Mouse (Mus musculus): ENCODE measurements at regions not wholly inside any gene's neighbourhood (a gene's known extent, or its start where the extent isn't known, plus 50 kb on each side); places are given as distances from the start of the nearest gene placed in this dataset.
"Not testable (repeated sequence)": the region's sequence is repeated elsewhere in the genome, so short reads cannot be mapped to it uniquely, and the experiment has no call there.

DNA sequence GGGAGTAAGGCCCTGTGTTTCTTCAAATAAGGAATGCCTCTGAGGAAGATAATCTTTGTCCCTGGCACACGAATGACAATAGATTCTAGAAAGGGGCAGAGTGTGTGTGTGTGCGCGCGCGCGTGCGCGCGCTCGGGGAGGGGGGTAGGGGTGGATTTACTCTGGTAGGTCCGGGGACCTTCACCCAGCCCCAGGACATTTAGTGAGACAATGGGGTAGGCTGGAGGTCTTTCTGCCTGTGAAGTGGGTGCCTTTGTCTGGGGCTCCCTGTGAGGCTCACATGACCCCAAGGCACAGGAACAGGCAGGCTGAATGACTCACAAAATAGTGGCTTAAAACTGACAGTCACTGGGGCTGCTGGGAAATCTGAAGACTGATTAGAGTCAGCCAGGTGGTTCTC is 139.1 kb upstream of the Bcor start:
- Histone ChIP-seq H3K4me1 (0 out of 2 replicates have a peak, but pooled peaks cover 2% of the 10 kb centered on the region), H3K9ac (no peak overlapping the region), H3K27me3 (peaks cover 14% of the 10 kb centered on the region), H3K36me3 (no peaks in the 10 kb centered on the region), H3K9me3 (replicated peaks) (no peaks in the 10 kb centered on the region), H3K4me3 (no peak overlapping the region), H3K27ac (no peak overlapping the region), H3K4me2 (replicated peaks) (no peak overlapping the region)
- no peak for ATAC-seq (ENCODE audit: low FRiP score)
- 78% methylated on average over 11 of the region's 11 CpGs for WGBS

DNA sequence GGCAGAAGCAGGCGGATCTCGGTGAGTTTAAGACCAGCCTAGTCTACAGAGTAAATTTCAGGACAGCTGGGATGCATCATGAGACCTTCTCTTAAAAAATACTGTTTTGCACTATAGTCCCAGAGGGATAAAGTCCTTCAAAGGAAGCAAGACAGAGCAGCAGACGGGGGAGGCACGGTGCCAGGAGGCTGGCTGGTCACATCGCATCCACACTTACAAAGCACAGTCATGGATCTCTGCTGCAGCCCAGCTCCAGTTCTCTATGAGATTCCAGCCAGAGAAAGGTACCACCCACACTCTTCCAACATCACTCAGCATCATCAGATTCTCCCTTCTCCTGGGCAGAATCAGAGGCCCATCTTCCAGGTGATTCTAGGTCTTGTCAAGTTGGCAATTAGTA is 144.5 kb upstream of the Bcor start:
- H3K27ac ChIP-seq: no peak overlapping the region
- no peaks in the 10 kb centered on the region for H3K36me3 ChIP-seq
- ATAC-seq (ENCODE audit: low FRiP score): no peak
- H3K4me2 ChIP-seq (replicated peaks): no peak overlapping the region
- H3K9me3 ChIP-seq (replicated peaks): no peaks in the 10 kb centered on the region
- no peaks in the 10 kb centered on the region for H3K4me1 ChIP-seq
- H3K9ac ChIP-seq: no peak overlapping the region
- no peak overlapping the region for H3K4me3 ChIP-seq
- 76% methylated on average over 5 of the region's 5 CpGs for WGBS
- peaks cover 8% of the 10 kb centered on the region; the same call in 1 of the 2 replicates for H3K27me3 ChIP-seq

DNA sequence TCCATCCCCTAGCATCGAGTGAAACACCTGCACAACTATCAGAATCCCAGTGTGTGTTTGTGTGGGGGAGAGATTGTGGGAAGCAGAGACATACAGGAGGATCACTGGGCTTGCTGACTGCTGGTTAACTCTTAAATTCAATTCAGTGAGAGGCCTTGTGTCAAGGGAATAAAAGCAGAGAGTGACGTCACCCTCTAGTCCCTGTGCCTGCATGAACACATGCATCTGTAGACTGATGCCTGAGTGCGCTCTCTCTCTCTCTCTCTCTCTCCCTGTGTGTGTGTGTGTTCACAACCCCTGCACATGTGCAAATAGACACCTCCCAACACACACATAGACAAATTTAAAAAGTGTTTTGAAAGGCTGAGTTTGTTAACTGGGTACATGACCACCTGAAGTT is 146.8 kb upstream of the Bcor start:
- Histone ChIP-seq H3K4me2 (replicated peaks) (no peak overlapping the region), H3K27me3 (peaks cover 11% of the 10 kb centered on the region; the same call in 1 of the 2 replicates), H3K4me3 (no peak overlapping the region), H3K27ac (no peak overlapping the region), H3K9ac (no peak overlapping the region), H3K36me3 (no peaks in the 10 kb centered on the region), H3K4me1 (no peaks in the 10 kb centered on the region), H3K9me3 (replicated peaks) (no peaks in the 10 kb centered on the region)
- WGBS: 73% methylated on average over 3 of the region's 3 CpGs
- ATAC-seq (ENCODE audit: low FRiP score): no peak

DNA sequence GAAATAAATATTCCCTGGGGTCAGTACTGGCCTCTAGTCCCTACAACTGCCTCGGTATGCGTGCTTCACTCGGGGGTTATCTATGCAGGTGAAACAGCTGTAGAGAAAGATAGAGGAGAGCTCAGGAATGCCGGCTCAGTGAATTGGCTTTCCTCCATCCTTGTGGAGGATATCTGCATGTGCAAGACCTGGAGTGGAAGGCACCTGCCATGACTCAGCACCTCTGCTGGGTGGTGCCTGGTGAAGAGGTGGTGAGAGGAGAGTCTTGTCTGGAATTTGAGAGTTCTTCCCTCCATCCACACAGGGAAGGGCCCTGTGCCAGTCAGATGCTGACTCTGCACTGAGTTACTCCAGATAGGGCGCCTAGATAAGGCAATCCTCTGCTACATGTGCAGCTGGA is 152.4 kb upstream of the Bcor start:
- Histone ChIP-seq H3K36me3 (no peaks in the 10 kb centered on the region), H3K4me3 (no peak overlapping the region), H3K9ac (no peak overlapping the region), H3K27ac (no peak overlapping the region), H3K4me2 (replicated peaks) (no peak overlapping the region), H3K4me1 (no peaks in the 10 kb centered on the region), H3K27me3 (0 out of 2 replicates have a peak, but pooled peaks cover 2% of the 10 kb centered on the region), H3K9me3 (replicated peaks) (no peaks in the 10 kb centered on the region)
- ATAC-seq (ENCODE audit: low FRiP score): no peak
- WGBS: 85% methylated on average over 5 of the region's 5 CpGs

DNA sequence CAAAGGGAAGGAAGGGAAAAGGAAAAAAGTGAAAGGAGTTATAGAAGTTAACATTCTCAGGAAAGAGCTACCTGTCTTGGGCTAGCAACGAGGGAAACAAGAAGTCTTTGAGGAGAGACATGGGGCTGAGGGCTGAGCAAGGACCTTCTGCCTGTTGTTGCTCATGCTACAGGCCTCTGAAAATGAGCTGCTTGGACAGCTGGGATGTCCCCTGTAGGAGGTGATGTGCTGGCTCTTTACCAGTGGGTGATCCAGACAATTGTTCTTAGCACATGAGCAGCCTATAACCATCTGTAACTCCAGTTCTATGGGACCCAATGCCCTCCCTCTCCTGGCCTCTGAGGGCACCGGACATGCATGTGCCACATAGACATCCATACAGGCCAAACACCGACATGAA is 155.5 kb upstream of the Bcor start:
- WGBS: 83% methylated on average over 3 of the region's 3 CpGs
- Histone ChIP-seq H3K9me3 (replicated peaks) (no peaks in the 10 kb centered on the region), H3K4me2 (replicated peaks) (no peak overlapping the region), H3K36me3 (no peaks in the 10 kb centered on the region), H3K4me1 (no peaks in the 10 kb centered on the region), H3K27ac (no peak overlapping the region), H3K9ac (no peak overlapping the region), H3K4me3 (no peak overlapping the region), H3K27me3 (0 out of 2 replicates have a peak, but pooled peaks cover 5% of the 10 kb centered on the region)
- ATAC-seq (ENCODE audit: low FRiP score): no peak

DNA sequence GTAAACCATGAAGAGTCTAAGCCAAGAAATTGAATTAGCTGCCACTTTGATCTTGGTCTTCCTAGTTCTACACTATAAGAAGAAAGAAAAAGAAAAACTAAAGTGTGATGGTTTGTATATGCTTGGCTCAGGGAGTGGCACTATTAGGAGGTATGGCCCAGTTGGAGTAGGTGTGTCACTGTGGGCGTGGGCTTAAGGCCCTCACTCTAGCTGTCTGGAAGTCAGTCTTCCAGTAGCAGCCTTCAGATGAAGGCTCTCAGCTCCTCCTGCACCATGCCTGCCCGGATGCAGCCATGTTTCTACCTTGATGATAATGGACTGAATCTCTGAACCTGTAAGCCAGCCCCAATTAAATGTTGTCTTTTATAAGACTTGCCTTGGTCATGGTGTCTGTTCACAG is 157.3 kb upstream of the Bcor start:
- not testable (repeated sequence) for H3K9ac ChIP-seq; H3K4me3 ChIP-seq; H3K27ac ChIP-seq; H3K4me1 ChIP-seq; H3K36me3 ChIP-seq; H3K27me3 ChIP-seq; H3K9me3 ChIP-seq (replicated peaks); ATAC-seq (ENCODE audit: low FRiP score); H3K4me2 ChIP-seq (replicated peaks)
- WGBS: 89% methylated on average over 2 of the region's 2 CpGs

DNA sequence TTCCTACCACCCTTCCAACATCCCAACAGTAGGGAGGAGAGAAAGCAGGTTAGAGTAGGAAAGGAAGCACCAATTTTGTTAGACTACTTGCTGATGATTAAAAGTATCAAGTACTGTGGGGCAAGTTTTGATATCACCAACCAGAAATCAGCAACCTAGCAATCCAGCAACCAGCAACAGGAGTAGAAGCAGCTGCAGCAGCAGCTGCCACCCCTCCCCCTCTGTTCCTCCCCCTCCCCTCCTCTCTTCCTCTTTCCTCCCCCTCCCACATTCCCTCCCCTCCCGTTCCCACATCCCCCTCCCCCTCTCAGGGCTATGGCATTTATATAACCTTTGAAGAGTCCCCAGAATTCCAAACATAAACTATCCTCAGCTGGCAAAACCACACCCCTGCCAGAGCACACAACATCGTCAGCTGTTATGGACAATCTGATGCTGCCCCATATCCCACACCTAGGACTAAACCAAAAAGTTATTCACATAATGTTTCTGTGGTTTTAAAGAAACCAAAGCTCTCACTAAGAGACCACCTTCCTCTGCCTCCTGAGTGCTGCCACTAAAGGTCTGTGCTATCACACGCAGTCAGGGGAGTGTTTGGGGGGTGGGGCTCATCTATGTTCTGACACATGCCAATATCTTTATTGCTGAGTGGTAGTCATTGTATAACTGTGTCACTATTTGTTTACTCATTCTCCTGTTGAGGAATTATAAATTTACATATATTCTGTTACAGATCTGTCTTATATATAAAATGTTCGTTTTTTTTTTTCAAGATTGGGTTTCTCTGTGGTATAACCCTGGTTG is 158.9 kb upstream of the Bcor start:
- H3K4me1 ChIP-seq: no peaks in the 10 kb centered on the region
- H3K4me3 ChIP-seq: no peak overlapping the region
- no peak overlapping the region for H3K4me2 ChIP-seq (replicated peaks)
- no peak overlapping the region for H3K9ac ChIP-seq
- ATAC-seq (ENCODE audit: low FRiP score): no peak
- 0 out of 2 replicates have a peak, but pooled peaks cover 2% of the 10 kb centered on the region for H3K27me3 ChIP-seq
- no peaks in the 10 kb centered on the region for H3K9me3 ChIP-seq (replicated peaks)
- WGBS: 60% methylated on average over 4 of the region's 4 CpGs
- H3K27ac ChIP-seq: no peak overlapping the region
- H3K36me3 ChIP-seq: no peaks in the 10 kb centered on the region

DNA sequence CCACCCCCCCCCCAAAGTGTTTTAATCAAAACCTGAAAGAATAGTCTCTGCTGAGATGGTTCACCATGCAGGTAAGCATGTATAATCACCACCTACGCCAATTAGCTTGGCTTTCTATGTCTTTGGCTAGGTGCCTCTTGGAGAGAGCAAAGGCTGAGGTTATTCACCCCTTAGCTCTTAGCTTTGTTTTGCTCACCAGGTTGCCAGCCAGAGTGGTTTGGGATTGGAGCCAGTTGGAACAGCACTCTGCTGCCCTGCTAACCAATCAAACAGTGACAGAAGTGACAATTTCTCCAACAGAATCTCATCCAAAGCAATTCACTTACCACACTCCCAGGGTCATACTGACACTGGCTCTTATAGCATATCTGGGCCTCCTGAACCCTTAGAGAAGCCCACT is 162.3 kb upstream of the Bcor start:
- 61% methylated on average over 1 of the region's 1 CpGs for WGBS

DNA sequence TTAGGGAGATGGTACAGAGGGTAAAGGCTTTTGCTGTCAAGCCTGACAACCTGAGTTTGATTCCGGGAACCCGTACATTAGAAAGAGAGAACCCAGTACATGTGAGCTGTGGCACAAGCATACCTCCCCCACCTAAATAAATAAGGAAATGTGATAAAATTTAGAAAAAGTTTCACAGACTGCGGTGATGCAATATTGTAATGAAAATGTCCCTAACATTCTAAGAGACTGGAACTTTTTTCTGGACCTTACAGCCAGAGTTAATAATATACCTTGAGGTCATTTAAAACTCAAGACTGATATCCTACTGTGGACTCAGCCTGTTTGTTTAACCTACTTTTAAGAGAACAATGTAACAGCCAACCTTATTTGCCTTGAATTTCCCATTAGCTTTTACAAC is 163.1 kb upstream of the Bcor start:
- no peak overlapping the region for H3K9ac ChIP-seq
- H3K36me3 ChIP-seq: no peaks in the 10 kb centered on the region
- H3K4me1 ChIP-seq: no peaks in the 10 kb centered on the region
- 0 out of 2 replicates have a peak, but pooled peaks cover 8% of the 10 kb centered on the region for H3K27me3 ChIP-seq
- no peak overlapping the region for H3K4me3 ChIP-seq
- no peak overlapping the region for H3K27ac ChIP-seq
- H3K9me3 ChIP-seq (replicated peaks): no peaks in the 10 kb centered on the region
- ATAC-seq (ENCODE audit: low FRiP score): no peak
- WGBS: 94% methylated on average over 3 of the region's 3 CpGs
- no peak overlapping the region for H3K4me2 ChIP-seq (replicated peaks)

More for the DNA sequence above, 162.3 kb upstream of the Bcor start:
- Histone ChIP-seq H3K36me3 (no peaks in the 10 kb centered on the region), H3K4me1 (no peaks in the 10 kb centered on the region), H3K4me2 (replicated peaks) (no peak overlapping the region), H3K4me3 (no peak overlapping the region), H3K27me3 (0 out of 2 replicates have a peak, but pooled peaks cover 8% of the 10 kb centered on the region), H3K9me3 (replicated peaks) (no peaks in the 10 kb centered on the region), H3K9ac (no peak overlapping the region), H3K27ac (no peak overlapping the region)
- ATAC-seq (ENCODE audit: low FRiP score): no peak

DNA sequence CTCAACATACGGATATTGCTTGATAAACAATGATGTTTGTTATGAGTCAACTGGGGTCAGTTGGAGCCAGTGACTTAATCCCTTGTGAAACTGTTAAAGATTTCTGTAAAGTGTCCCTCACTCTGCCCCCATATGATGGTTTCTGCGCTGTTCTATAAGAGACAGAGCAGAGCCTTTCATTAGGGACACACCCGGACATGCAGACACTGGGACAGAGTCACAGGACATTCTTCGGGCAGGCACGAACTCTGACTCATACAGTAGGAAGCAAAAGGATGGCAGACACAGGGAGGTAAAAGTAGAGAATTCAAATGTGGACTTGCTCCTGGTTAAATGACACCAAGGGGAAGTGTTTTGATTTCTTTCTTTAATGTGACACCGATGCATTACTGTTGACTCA is 163.7 kb upstream of the Bcor start:
- no peaks in the 10 kb centered on the region for H3K4me1 ChIP-seq
- H3K27ac ChIP-seq: no peak overlapping the region
- 0 out of 2 replicates have a peak, but pooled peaks cover 8% of the 10 kb centered on the region for H3K27me3 ChIP-seq
- no peaks in the 10 kb centered on the region for H3K9me3 ChIP-seq (replicated peaks)
- no peak overlapping the region for H3K4me3 ChIP-seq
- no peak overlapping the region for H3K9ac ChIP-seq
- 84% methylated on average over 6 of the region's 6 CpGs for WGBS
- no peak for ATAC-seq (ENCODE audit: low FRiP score)
- H3K36me3 ChIP-seq: no peaks in the 10 kb centered on the region
- no peak overlapping the region for H3K4me2 ChIP-seq (replicated peaks)

DNA sequence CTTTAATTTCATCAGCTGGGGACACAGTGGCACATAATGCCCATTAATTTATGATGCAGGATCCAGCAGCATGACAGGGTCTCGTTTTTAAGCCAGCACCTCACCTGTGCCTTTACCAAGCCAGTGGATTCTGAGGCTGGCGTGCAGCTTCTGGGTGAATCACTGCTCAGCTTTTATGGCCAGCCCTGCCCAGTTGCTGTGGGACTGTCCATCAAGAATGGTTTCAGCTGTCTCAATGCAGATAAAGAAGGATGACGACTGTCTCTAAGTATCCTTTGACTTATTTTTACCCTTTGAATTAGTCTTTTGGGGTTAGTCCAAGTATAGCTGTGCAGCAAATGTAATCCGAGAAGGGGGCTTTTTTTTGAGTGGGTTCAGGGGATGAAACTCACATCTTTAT is 167.3 kb upstream of the Bcor start:
- Histone ChIP-seq H3K4me3 (no peak overlapping the region), H3K9me3 (replicated peaks) (no peaks in the 10 kb centered on the region), H3K36me3 (no peaks in the 10 kb centered on the region), H3K27ac (no peak overlapping the region), H3K9ac (no peak overlapping the region), H3K4me1 (no peaks in the 10 kb centered on the region), H3K27me3 (0 out of 2 replicates have a peak, but pooled peaks cover 6% of the 10 kb centered on the region), H3K4me2 (replicated peaks) (no peak overlapping the region)
- ATAC-seq (ENCODE audit: low FRiP score): no peak
- WGBS: 77% methylated on average over 4 of the region's 4 CpGs

DNA sequence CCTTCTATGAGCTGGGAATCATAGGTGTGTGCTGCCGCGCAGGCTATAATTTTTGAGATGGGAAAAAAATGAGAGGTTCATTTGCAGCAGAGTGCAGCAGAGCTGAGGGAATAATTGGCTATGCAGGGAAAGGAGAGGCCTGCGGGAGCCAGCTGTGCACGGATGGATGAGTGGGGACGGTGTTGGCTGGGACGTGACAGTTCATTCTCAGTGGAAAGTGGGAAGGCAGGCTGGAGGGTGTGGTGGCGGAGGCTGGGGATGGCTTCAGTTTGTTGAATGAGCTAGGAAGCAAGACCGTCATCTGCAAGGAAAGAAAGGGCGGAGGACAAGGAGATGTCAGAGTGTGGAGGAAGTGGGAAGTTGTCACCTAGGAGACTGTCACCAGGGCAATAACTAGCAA is 180.4 kb upstream of the Bcor start:
- H3K36me3 ChIP-seq: no peaks in the 10 kb centered on the region
- no peaks in the 10 kb centered on the region for H3K9me3 ChIP-seq (replicated peaks)
- ATAC-seq (ENCODE audit: low FRiP score): no peak
- WGBS: 68% methylated on average over 9 of the region's 9 CpGs
- H3K9ac ChIP-seq: no peak overlapping the region
- no peak overlapping the region for H3K4me2 ChIP-seq (replicated peaks)
- peaks cover 2% of the 10 kb centered on the region; the same call in 1 of the 2 replicates for H3K27me3 ChIP-seq
- no peak overlapping the region for H3K4me3 ChIP-seq
- H3K4me1 ChIP-seq: no peaks in the 10 kb centered on the region
- no peak overlapping the region for H3K27ac ChIP-seq

DNA sequence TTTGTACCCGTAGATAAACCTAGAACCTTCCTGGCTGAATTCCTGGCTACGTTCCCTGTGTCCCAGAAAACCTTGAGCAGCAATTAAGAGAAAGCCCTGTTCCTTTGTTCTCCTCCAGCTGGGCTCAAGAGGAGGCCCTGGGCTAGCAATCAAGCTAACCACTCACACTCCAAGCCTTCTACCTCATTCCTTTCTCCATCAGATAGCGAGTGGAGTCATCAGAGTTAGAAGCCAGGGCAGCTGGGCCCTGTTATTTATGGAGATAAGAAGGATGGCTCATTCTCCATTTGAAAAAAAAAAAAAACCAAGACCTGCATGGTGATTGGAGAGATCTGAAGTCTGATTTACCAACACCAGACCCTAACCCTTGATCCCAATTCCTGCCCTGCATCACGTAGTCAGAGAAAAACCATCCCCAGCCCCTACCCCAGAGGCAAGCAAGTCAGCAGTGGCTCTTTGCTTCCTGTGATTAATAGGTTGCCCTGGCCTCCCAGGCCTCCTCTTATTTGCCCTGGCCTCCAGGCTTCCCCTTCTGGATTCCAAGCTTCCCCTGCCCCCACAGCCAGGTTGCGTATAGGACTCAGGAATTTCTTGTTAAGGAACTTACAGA is 181.3 kb upstream of the Bcor start:
- 74% methylated on average over 5 of the region's 5 CpGs for WGBS
- Histone ChIP-seq H3K4me2 (replicated peaks) (no peak overlapping the region), H3K4me1 (no peaks in the 10 kb centered on the region), H3K4me3 (no peak overlapping the region), H3K27ac (no peak overlapping the region), H3K36me3 (no peaks in the 10 kb centered on the region), H3K27me3 (peaks cover 2% of the 10 kb centered on the region; the same call in 1 of the 2 replicates), H3K9ac (no peak overlapping the region), H3K9me3 (replicated peaks) (no peaks in the 10 kb centered on the region)
- ATAC-seq (ENCODE audit: low FRiP score): no peak

Measured in hindbrain, embryonic 12.5 days (tissue).